8 mouse cellular contexts compared by ENCODE assay signal in genomic region chr13:4771120-4772075, GRCm38 (mm10).
A peak's percentile ranks its signal among the peaks of the same experiment; 100 is the strongest.
DNase-seq lines count a peak whose midpoint lies in the region; ATAC-seq and TF ChIP-seq lines count a peak whose summit lies in the region.

No protein-coding gene starts in this region.

- no peaks in the 10 kb centered on the region for H3K27me3 ChIP-seq in CH12.LX (replicated peaks)
- no peaks in the 10 kb centered on the region for H3K27me3 ChIP-seq in forebrain, embryonic 12.5 days
- no peaks in the 10 kb centered on the region for H3K27me3 ChIP-seq in heart, embryonic 15.5 days
- no peaks in the 10 kb centered on the region for H3K27me3 ChIP-seq in liver, adult 2 months (ENCODE audit: control insufficient read depth, insufficient read depth, low read length)

- dilution Hi-C loops in CH12.LX (cut with MboI; ENCODE audit: extremely low pct_ligation_motif_present, extremely low pct_unique_long_range_greater_than_20kb, low sequenced_read_pairs), result no loop called here

- no peaks in the 10 kb centered on the region for H3K79me2 ChIP-seq in CH12.LX (replicated peaks; ENCODE audit: control insufficient read depth, extremely low read depth, insufficient read depth, poor library complexity, severe bottlenecking)
- no peaks in the 10 kb centered on the region for H3K79me2 ChIP-seq in liver, adult 2 months (ENCODE audit: control insufficient read depth, insufficient read depth, low read length)

- peaks cover 3 to 19% of the 10 kb centered on the region in 2 experiments; a peak in 3 of 4 replicates for H3K4me1 ChIP-seq in CH12.LX (ENCODE audit: control insufficient read depth in 1 of 2, insufficient read depth in 2 of 2)
- H3K4me1 ChIP-seq in brown adipose tissue, adult 24 weeks (ENCODE audit: control insufficient read depth, insufficient read depth, insufficient read length, low read length), result peaks cover 3% of the 10 kb centered on the region
- no peaks in the 10 kb centered on the region for H3K4me1 ChIP-seq in forebrain, embryonic 12.5 days
- H3K4me1 ChIP-seq in heart, embryonic 15.5 days (replicated peaks), result peaks cover 3% of the 10 kb centered on the region; the same call in 1 of the 2 replicates
- H3K4me1 ChIP-seq in liver, adult 2 months (ENCODE audit: control insufficient read depth, insufficient read depth, low read length), result no peaks in the 10 kb centered on the region

- no peak for TF ChIP-seq POLR2A in CH12.LX (IDR thresholded peaks at IDR 0.05; ENCODE audit: low read depth, low read length)
- TF ChIP-seq POLR2A in liver, adult 2 months (IDR thresholded peaks at IDR 0.05; ENCODE audit: extremely low read depth, insufficient read depth, low read length), result no peak

- TF ChIP-seq CTCF in CH12.LX (conservative IDR thresholded peaks at IDR 0.05 in 1 of 2, IDR thresholded peaks at IDR 0.05 in 1 of 2; ENCODE audit: low read depth in 2 of 2, low read length in 2 of 2), result peak in 1 of 2 experiments; percentile 49; a peak in 2 of 4 replicates
- no peak for TF ChIP-seq CTCF in liver, adult 2 months (IDR thresholded peaks at IDR 0.05; ENCODE audit: low read depth, low read length)

- peak; percentile 93 for DNase-seq in CH12.LX (ENCODE audit: extremely low read depth)
- DNase-seq in kidney, postnatal 10 days, result peak; percentile 74
- peak; percentile 58 for DNase-seq in liver, adult 2 months (ENCODE audit: extremely low read depth, low read depth, low spot score)
- DNase-seq in monocyte, adult 2 months (ENCODE audit: low read depth in 1 of 2, low spot score in 2 of 2), result peak; percentile 40 to 67
- DNase-seq in testis, postnatal 10 days (ENCODE audit: low spot score), result peak; percentile 51

- no peak overlapping the region for H3K27ac ChIP-seq in CH12.LX (ENCODE audit: insufficient read depth, low read depth)
- peak overlapping the region; percentile 99 for H3K27ac ChIP-seq in brown adipose tissue, adult 24 weeks (replicated peaks; ENCODE audit: low read depth, low read length)
- no peak overlapping the region for H3K27ac ChIP-seq in forebrain, embryonic 12.5 days
- peak overlapping the region; percentile 87 for H3K27ac ChIP-seq in heart, embryonic 15.5 days
- H3K27ac ChIP-seq in liver, adult 2 months (replicated peaks; ENCODE audit: insufficient read depth, low read depth, low read length), result peak overlapping the region; percentile 54; the same call in 1 of the 2 replicates

- 47% methylated on average over 12 of the region's 12 CpGs for WGBS in forebrain, embryonic 12.5 days
- WGBS in heart, embryonic 15.5 days, result 7% methylated on average over 12 of the region's 12 CpGs
- 54% methylated on average over 12 of the region's 12 CpGs for WGBS in liver, adult 2 months

- TF ChIP-seq RAD21 in CH12.LX (IDR thresholded peaks at IDR 0.05; ENCODE audit: low read depth, low read length), result peak; percentile 24

- peak; percentile 95 for ATAC-seq in forebrain, embryonic 12.5 days (ENCODE audit: low FRiP score)
- peak; percentile 100 for ATAC-seq in heart, embryonic 15.5 days (replicated peaks; ENCODE audit: insufficient number of reproducible peaks, insufficient read depth, low FRiP score, low read depth)

- 0 out of 2 replicates have a peak overlapping the region, but pooled peaks have one; percentile 36 for H3K9ac ChIP-seq in CH12.LX (ENCODE audit: insufficient read depth, low read depth)
- no peak overlapping the region for H3K9ac ChIP-seq in forebrain, embryonic 12.5 days
- H3K9ac ChIP-seq in heart, embryonic 15.5 days, result 0 out of 2 replicates have a peak overlapping the region, but pooled peaks have one; percentile 11
- no peak overlapping the region for H3K9ac ChIP-seq in liver, adult 2 months (ENCODE audit: low read depth, low read length)

- H3K36me3 ChIP-seq in CH12.LX (replicated peaks in 1 of 2; ENCODE audit: control insufficient read depth in 1 of 2, insufficient read depth in 1 of 2, low read length in 1 of 2), result no peaks in the 10 kb centered on the region
- H3K36me3 ChIP-seq in forebrain, embryonic 12.5 days (replicated peaks), result no peaks in the 10 kb centered on the region
- H3K36me3 ChIP-seq in heart, embryonic 15.5 days, result no peaks in the 10 kb centered on the region
- no peaks in the 10 kb centered on the region for H3K36me3 ChIP-seq in liver, adult 2 months (ENCODE audit: control insufficient read depth, insufficient read depth, low read length)

- H3K4me3 ChIP-seq in CH12.LX (replicated peaks in 1 of 3; ENCODE audit: low read depth in 2 of 3, low read length in 2 of 3, poor library complexity in 1 of 3), result no peak overlapping the region
- peak overlapping the region; percentile 33 for H3K4me3 ChIP-seq in brown adipose tissue, adult 24 weeks (ENCODE audit: insufficient read depth, low read depth, low read length)
- no peak overlapping the region for H3K4me3 ChIP-seq in forebrain, embryonic 12.5 days (replicated peaks)
- H3K4me3 ChIP-seq in heart, embryonic 15.5 days, result peak overlapping the region; percentile 15
- H3K4me3 ChIP-seq in liver, adult 2 months (ENCODE audit: insufficient read depth, low read depth, low read length), result no peak overlapping the region

- in situ Hi-C loops in CH12.LX (cut with MboI; ENCODE audit: low pct_ligation_motif_present, low pct_unique_long_range_greater_than_20kb, low sequenced_read_pairs), result loop anchor here (25.0 kb wide), 1 partner anchor 1716 kb away; no protein-coding TSS in a partner anchor

- H3K9me3 ChIP-seq in CH12.LX (replicated peaks; ENCODE audit: low read length), result no peaks in the 10 kb centered on the region
- no peaks in the 10 kb centered on the region for H3K9me3 ChIP-seq in forebrain, embryonic 12.5 days
- H3K9me3 ChIP-seq in heart, embryonic 15.5 days (replicated peaks), result no peaks in the 10 kb centered on the region

- H3K4me2 ChIP-seq in CH12.LX (ENCODE audit: insufficient read depth, low read depth, poor library complexity, severe bottlenecking), result peak overlapping the region; percentile 65; the same call in 1 of the 2 replicates
- no peak overlapping the region for H3K4me2 ChIP-seq in forebrain, embryonic 12.5 days
- H3K4me2 ChIP-seq in heart, embryonic 15.5 days, result peak overlapping the region; percentile 52

- TF ChIP-seq EP300 in CH12.LX (IDR thresholded peaks at IDR 0.05; ENCODE audit: low read length), result no peak

TF ChIP-seq in CH12.LX, 34 proteins besides CTCF, POLR2A, EP300 and RAD21:
- no peak for TF ChIP-seq HCFC1 (IDR thresholded peaks at IDR 0.05; ENCODE audit: low read depth, low read length)
- peak; percentile 66 for TF ChIP-seq JUND (conservative IDR thresholded peaks at IDR 0.05; ENCODE audit: low read depth, low read length)
- TF ChIP-seq ZKSCAN1 (IDR thresholded peaks at IDR 0.05; ENCODE audit: borderline replicate concordance, low read depth, low read length), result no peak
- TF ChIP-seq SIN3A (IDR thresholded peaks at IDR 0.05; ENCODE audit: low read length), result 0 out of 2 replicates have a peak, but pooled peaks have one; percentile 58
- TF ChIP-seq KAT2A (IDR thresholded peaks at IDR 0.05; ENCODE audit: insufficient replicate concordance, low read length), result no peak
- TF ChIP-seq MAZ (IDR thresholded peaks at IDR 0.05; ENCODE audit: low read depth, low read length), result peak; percentile 83
- TF ChIP-seq MEF2A (IDR thresholded peaks at IDR 0.05; ENCODE audit: borderline replicate concordance, low read depth, low read length), result peak; percentile 57; the same call in 1 of the 2 replicates
- TF ChIP-seq JUN (IDR thresholded peaks at IDR 0.05; ENCODE audit: insufficient read depth, low read depth, low read length), result peak; percentile 85
- no peak for TF ChIP-seq E2F4 (IDR thresholded peaks at IDR 0.05; ENCODE audit: insufficient replicate concordance, low read depth, low read length)
- peak; percentile 76 for TF ChIP-seq ELF1 (IDR thresholded peaks at IDR 0.05; ENCODE audit: low read depth, low read length)
- no peak for TF ChIP-seq PAX5 (IDR thresholded peaks at IDR 0.05; ENCODE audit: low read length)
- TF ChIP-seq BHLHE40 (IDR thresholded peaks at IDR 0.05; ENCODE audit: low read depth, low read length), result peak; percentile 89
- TF ChIP-seq IRF4 (IDR thresholded peaks at IDR 0.05; ENCODE audit: low read depth, low read length), result peak; percentile 82
- TF ChIP-seq MAFK (IDR thresholded peaks at IDR 0.05; ENCODE audit: insufficient replicate concordance, low read length), result no peak
- 0 out of 2 replicates have a peak, but pooled peaks have one; percentile 37 for TF ChIP-seq CHD2 (IDR thresholded peaks at IDR 0.05; ENCODE audit: low read length)
- no peak for TF ChIP-seq USF2 (conservative IDR thresholded peaks at IDR 0.05; ENCODE audit: low read depth, low read length)
- no peak for TF ChIP-seq GABPA (IDR thresholded peaks at IDR 0.05; ENCODE audit: insufficient replicate concordance, low read depth, low read length)
- no peak for TF ChIP-seq ZC3H11A (IDR thresholded peaks at IDR 0.05; ENCODE audit: low read depth, low read length)
- TF ChIP-seq MYC (IDR thresholded peaks at IDR 0.05; ENCODE audit: low read depth, low read length), result peak; percentile 95
- peak; percentile 95 for TF ChIP-seq ETS1 (conservative IDR thresholded peaks at IDR 0.05; ENCODE audit: low read depth, low read length)
- TF ChIP-seq MXI1 (IDR thresholded peaks at IDR 0.05; ENCODE audit: low read depth, low read length), result peak; percentile 96
- no peak for TF ChIP-seq UBTF (IDR thresholded peaks at IDR 0.05; ENCODE audit: low read depth, low read length)
- 0 out of 2 replicates have a peak, but pooled peaks have one; percentile 20 for TF ChIP-seq NRF1 (IDR thresholded peaks at IDR 0.05; ENCODE audit: low read depth, low read length)
- TF ChIP-seq MAX (IDR thresholded peaks at IDR 0.05; ENCODE audit: low read length), result peak; percentile 48; the same call in 1 of the 2 replicates
- TF ChIP-seq TBP (conservative IDR thresholded peaks at IDR 0.05; ENCODE audit: low read depth, low read length), result no peak
- TF ChIP-seq TCF12 (IDR thresholded peaks at IDR 0.05; ENCODE audit: low read depth, low read length), result peak; percentile 19; the same call in 1 of the 2 replicates
- no peak for TF ChIP-seq POLR2AphosphoS2 (IDR thresholded peaks at IDR 0.05; ENCODE audit: low read depth, low read length)

Comparison
In these comparisons a context has a peak if more than half of its experiments do, and no peak if none do; other contexts are left out.
1. H3K27ac ChIP-seq: peak in brown adipose tissue, adult 24 weeks (single experiment), heart, embryonic 15.5 days (single experiment) and liver, adult 2 months (single experiment); none in CH12.LX (single experiment) and forebrain, embryonic 12.5 days (single experiment).
2. H3K4me3 ChIP-seq: peak in brown adipose tissue, adult 24 weeks (single experiment) and heart, embryonic 15.5 days (single experiment); none in CH12.LX (0 of 3), forebrain, embryonic 12.5 days (single experiment) and liver, adult 2 months (single experiment).
3. H3K9ac ChIP-seq: peak in CH12.LX (single experiment) and heart, embryonic 15.5 days (single experiment); none in forebrain, embryonic 12.5 days (single experiment) and liver, adult 2 months (single experiment).
4. Peak in every context shown above with its lines, with median percentiles within 50 percentile points of each other: DNase-seq.